Mouse (Mus musculus): ENCODE measurements around the gene Alox8.

Alox8 gene

DNA sequence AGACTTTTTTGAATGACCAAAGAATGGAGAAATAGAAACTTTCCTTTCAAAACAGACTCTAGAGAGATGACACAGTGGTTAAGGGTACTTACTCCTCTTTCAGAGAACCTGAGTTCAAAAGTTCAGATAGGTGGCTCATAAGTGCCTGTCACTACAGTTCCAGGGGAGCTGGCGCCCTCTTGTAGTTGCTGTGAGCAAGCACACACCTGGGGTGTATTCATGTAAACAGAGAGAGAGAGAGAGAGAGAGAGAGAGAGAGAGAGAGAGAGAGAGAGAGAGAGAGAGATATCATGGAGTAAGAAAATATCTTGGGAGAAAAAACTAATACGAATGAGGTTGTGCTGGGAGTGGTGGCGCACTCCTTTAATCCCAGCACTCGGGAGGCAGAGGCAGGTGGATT lies 17.5 kb downstream of the Alox8 start:
- no peak for DNase-seq (ENCODE audit: extremely low spot score, low read depth, low spot score)

DNA sequence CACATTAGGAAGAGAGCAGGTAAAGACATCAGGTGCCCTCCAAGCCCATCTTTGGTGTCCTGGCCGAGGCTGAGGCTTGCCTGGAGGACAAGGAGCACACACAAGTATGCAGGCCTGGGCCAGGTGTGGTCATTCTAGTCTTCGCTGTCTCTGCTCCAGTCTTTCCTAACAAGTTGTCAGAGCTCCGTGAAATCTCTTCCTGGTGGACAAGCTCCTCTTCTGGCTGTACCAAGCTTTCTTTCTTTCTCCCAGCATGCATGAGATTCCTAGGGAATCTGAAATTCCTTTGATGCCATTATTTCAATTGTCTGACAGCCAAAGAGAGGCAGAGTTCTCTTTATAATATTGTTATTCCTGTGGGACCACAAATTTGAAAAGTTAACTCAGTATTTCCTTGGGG lies 18.1 kb downstream of the Alox8 start:
- DNase-seq (ENCODE audit: extremely low spot score, low read depth, low spot score), result no peak

DNA sequence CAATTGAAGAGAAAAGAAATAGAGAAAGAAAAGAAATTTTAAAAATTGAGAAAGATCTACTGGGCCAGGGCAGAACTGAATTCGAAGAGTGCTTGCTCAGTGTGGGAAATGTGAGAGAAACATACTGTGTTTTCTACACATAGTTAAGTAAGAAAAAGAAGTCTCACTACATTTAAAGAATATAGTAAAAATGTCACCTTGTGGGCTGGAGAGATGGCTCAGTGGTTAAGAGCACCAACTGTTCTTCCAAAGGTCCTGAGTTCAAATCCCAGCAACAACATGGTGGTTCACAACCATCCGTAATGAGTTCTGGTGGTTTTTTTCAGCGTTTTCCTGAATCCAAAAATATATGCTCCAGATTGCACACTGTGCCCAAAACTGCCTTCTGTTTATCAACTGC lies 19.1 kb downstream of the Alox8 start:
- DNase-seq (ENCODE audit: extremely low spot score, low read depth, low spot score), result no peak

DNA sequence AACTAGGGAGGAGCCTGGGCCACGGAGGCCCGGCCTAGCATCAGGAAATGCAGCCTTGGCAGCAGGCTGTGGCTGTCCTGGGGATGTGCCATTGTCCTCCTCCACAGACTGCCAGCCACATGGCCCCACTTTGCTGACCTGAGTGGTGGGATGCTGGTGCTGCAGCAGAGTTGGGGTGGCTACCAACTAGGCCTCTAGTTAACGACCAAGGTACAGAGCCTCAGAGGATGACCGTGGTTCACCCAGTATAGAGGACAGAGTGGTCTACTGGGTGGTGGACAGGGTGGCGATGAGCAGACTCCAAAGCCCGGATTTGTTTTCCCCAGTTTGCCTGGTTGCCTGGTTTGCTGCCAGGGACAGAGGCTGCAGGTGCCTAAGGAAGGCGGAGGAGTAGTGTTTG lies 22.9 kb downstream of the Alox8 start:
- no peak for DNase-seq (ENCODE audit: extremely low spot score, low read depth, low spot score)

DNA sequence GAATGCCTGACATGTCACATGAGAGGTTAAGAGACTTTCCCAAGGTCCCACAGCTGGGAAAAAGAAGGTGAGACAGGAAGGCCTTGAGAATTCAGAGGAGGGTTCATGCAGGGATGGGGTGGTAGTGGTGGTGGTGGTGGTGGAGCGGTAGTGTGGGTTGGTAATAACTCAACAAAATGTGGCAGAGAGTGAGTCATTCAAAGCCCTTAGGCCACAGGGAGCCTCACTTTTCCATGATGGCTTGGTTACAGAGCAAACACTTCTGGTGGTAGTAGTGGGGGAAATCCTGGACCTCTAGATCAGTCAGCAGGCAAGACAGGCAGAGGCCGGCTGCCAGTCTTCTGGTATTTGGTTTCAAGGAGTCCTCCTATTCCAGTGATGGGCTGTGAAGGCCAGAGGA lies 25.0 kb downstream of the Alox8 start:
- DNase-seq (ENCODE audit: extremely low spot score, low read depth, low spot score), result no peak

DNA sequence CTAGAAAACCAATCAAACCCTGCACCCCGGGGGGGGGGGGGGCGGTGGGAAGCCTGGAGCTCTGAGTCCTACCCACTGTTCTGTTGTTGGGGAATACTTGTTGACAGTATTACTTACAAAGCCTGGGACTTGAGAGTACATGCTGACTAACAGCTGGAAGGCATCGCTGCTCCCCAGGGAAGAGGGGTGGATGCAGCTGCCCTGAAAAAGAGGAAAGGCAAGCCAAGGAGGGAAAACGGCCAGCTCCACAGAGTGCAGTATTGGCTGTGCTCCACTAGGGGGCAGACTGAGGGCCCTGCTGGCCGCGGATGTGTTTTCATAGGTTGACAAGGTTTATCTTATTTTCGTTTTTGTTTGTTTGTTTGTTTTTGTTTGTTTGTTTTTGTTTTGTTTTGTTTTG lies 26.0 kb downstream of the Alox8 start:
- DNase-seq (ENCODE audit: extremely low spot score, low read depth, low spot score), result no peak

DNA sequence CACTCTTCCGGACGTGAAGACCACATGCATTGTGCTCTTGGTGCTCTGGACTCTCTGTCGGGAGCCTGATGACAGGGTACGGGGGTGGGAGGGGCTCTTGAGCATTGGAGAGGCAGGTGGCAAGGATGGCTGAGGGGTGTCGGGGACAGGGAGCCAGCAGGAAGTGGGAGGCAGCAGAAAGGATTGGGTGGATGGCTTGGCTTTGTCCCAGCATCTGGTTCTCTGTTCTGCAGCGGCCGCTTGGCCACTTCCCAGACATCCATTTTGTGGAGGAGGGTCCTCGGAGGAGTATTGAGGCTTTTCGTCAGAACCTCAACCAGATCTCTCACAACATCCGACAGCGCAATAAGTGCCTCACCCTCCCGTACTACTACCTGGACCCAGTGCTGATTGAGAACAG lies 28.3 kb downstream of the Alox8 start:
- DNase-seq (ENCODE audit: extremely low spot score, low read depth, low spot score), result no peak

DNA sequence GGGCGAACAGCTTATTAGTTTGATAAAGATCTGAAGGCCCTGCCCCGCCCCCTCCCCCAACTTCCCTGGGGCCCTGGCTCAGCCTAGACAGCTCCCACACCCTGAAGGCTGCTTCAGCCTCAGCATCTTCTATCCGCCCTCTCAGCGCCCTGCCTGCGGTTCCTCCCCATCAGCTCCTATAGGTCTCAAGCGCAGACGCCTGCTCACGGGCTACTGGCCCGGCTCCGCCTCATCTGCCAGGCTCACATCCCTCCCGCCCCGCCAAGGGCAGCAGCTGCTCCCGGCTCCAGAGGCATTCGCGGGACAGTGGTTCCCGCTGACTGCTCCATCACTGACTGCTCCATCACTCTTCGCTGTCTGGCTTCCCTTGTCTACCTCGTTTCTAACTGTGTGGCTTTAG lies 40.8 kb downstream of the Alox8 start, which contains the start of gene Alox12b:
Alox12b (plus strand) TSS at position 190 of the 400 bp plus-strand sequence.
- DNase-seq (ENCODE audit: extremely low spot score, low read depth, low spot score), result no peak

DNA sequence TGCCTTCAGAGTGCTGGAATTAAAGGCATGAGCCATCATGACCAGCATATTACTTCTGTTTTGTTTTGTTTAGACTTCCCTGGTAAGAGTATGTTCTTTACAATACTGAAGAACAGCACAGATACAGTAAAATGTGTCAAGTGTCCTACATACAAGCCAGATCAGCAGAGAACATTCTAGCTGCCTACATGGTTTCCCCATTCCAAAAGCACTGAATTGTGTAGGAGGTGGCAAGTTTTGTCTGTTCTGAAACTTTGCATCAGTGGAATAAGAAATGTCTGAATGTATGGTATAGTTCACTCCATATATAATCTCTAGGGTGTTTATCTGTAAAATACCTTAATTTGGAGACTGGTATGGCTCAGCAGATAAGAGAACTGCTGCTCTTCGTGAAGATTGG lies 42.3 kb downstream of the Alox8 start:
- DNase-seq (ENCODE audit: extremely low spot score, low read depth, low spot score), result no peak

DNA sequence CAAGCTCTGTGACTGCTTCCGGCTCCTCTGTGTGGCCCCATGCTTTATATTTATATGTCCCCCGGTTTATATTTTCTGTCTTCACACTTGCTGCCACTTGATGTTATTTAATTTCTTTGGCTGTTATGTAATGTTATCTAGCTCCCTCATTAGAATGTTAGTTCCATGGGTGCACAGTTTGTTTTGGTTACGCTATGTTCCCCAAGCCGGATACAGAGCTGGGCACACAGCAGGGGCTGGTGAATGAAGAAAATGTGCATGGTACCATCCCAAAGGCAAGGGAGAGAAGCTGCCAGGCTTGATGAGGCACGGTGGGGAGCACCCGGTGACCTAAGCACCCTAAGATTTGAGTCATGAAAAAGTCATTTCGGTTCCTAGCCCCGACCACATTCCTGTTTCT lies 43.8 kb downstream of the Alox8 start:
- no peak for DNase-seq (ENCODE audit: extremely low spot score, low read depth, low spot score)

DNA sequence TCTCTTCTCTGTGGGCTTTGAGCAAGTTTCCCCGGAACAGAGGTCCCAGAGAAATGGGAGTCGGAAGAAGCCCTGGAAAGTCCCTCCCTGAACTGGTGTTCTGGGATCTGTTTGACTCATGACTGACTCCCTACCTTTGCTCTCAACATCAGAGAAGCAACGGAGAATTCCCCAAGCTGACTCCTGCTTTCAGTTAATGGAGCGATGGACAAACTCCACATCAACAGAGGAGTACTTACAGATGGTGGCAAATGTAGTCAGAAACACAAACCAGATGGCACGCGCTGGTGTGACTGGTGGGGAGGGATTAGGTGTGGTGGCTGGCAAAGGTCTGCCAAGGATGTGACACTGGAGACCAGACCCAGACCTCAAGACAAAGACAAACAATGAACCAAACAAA lies 46.6 kb downstream of the Alox8 start:
- no peak for DNase-seq (ENCODE audit: extremely low spot score, low read depth, low spot score)

DNA sequence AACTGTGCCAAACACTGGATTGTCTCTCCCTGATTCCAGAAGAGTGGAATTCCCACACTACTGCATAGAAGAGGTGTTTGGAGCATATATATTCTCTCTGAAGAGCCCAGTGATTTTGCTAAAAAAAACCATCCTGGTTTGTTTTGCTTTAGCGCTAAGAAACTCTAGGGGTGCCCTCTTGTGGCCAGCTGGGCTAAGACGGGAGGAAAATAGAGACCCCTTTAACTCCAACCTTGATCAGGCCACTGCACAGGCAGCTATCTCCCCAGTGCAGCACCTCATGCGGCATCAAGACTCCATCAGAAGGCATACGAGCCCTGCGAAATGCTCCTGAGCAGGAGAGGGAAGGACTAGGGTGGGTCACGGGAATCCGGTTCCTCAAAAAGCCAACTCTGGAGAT lies 47.2 kb downstream of the Alox8 start:
- DNase-seq (ENCODE audit: extremely low spot score, low read depth, low spot score), result no peak

DNA sequence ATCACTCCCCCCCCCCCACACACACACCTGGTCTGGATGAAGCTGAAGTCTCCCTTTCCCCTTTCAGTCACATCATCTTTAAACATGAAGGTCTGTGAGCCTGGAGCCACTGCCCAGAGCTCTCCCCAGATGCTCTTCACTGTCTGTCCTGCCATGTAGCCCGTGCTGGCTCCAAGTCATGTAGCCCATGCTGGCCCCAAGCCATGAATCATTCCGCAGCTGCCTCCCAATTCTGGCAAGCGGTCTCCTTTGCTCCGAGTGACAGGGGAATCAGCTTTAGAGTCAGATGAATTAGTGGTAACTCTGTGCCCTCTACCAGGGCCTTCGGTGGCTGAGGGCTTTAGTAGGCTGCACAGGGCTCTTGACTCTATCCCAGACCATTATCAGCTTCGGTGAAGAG lies 47.9 kb downstream of the Alox8 start:
- DNase-seq (ENCODE audit: extremely low spot score, low read depth, low spot score), result no peak

DNA sequence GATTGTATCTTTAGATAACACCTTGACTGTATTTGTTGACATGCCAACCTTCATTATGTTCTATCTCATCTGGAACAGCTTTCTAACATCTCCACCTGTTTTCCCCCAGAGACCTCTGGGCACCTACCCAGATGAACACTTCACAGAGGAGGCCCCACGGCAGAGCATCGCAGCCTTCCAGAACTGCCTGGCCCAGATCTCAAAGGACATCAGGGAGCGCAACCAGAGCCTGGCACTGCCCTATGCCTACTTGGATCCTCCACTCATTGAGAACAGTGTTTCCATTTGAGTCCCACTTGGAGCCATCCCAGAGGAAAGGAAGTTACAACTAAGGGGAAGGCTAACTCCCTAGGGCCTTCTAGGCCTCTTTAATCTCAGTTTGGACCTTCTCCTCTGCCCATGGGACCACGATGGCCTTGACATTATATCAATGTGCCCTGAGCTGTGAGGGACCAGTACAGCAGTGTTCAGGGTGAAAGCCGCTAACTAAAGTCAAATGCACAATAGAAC lies 49.1 kb downstream of the Alox8 start:
- DNase-seq (ENCODE audit: extremely low spot score, low read depth, low spot score), result no peak

DNA sequence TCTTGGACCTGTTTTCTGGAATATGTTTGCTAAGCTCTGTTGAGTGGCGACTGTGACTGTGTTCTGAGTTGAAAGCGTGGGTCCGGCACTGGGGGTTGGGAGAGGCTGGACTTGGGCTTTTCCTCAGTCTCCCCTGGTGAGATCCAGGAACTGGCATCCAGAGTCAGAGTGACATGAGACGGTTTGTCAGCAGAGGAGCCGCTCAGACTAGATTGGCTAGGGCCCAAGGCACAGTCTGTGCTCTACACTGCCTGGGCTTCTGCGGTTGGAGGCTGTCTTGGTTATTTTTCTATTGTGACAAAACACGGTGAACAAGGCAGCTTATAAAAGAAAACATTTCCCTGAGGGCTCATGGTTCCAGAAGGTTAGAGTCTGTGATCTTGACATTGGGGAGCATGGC lies 50.1 kb downstream of the Alox8 start:
- no peak for DNase-seq (ENCODE audit: extremely low spot score, low read depth, low spot score)

DNA sequence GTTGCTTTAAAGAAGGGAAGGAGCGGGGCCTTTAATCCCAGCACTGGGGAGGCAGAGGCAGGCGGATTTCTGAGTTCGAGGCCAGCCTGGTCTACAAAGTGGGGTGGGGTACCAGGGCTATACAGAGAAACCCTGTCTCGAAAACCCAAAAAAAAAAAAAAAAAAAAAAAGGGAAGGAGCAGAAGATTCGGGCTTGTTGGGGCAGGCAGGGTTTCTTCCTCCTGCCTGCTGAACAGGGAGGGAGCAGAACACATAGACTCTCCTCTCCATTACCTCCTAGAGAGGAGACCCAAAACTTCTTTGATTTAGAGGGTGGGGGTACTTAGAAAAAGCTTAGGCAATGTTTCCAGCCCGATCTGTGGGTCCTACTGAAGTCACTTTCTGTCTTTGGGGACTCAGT lies 62.3 kb downstream of the Alox8 start:
- no peak for DNase-seq (ENCODE audit: extremely low spot score, low read depth, low spot score)

DNA sequence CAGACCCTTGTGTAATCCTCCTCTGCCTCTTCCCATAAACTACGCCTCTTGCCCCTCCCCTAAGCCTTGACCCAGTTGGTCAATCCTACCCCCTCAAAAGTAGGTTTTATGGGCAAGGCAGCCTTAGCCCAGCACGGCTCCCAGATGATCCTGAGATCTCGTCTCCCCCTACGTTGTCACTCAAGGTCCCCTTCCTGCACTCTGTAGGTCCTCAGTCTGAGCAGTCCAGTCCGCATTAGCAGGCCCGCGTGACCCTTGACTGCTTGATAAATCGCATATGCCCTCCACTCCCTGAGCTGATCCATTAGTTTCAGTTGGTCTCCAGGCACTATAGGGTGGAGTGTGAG lies 63.0 kb downstream of the Alox8 start:
- DNase-seq (ENCODE audit: extremely low spot score, low read depth, low spot score), result no peak

Measured in hindlimb bud, embryonic 11.5 days (tissue).